Comparison of ENCODE assay signal across 9 mouse cellular contexts in the genomic region with DNA sequence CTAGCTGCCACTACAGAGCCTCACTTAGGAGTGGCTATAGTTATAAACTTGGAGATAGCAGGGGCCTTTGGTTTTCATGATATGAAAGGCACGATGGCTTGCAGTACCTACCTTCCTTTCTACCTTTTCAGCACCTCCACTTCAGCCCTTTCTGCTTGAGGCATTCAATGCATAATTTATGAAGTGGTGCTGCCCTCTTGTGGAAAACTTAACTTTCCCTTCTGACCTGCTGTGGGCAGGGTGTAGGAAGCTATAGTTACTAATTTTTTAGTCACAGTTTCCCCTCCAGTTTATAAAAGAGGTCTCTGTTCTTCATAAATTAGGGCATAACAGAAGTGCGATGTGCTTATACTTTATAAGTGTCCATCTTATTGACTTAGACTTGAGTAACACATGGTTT.
DNase-seq lines count a peak whose midpoint lies in the region; ATAC-seq and TF ChIP-seq lines count a peak whose summit lies in the region.
"Had no signal": no experiment of that assay in that cellular context is flagged by ENCODE, and none has a peak within 500 bp of the region (broad histone marks: within the 10 kb centered on the region; RNA-seq: fewer than 3 reads in every experiment).

No protein-coding gene starts in this region.

- peak; percentile 64 for TF ChIP-seq CTCF in stomach, postnatal 0 days (IDR thresholded peaks at IDR 0.05; ENCODE audit: low read depth)

- no peaks in the 10 kb centered on the region for H3K9me3 ChIP-seq in hindbrain, embryonic 11.5 days (ENCODE audit: control insufficient read depth, low read length)
- H3K9me3 ChIP-seq in hindbrain, embryonic 12.5 days (replicated peaks): no peaks in the 10 kb centered on the region
- no peaks in the 10 kb centered on the region for H3K9me3 ChIP-seq in stomach, postnatal 0 days (ENCODE audit: control insufficient read depth, low read length)
- H3K9me3 ChIP-seq: limb, embryonic 12.5 days had no signal

- H3K36me3 ChIP-seq in hindbrain, embryonic 11.5 days (ENCODE audit: control insufficient read depth, insufficient read depth, low read length): no peaks in the 10 kb centered on the region
- H3K36me3 ChIP-seq in hindbrain, embryonic 12.5 days: no peaks in the 10 kb centered on the region
- no peaks in the 10 kb centered on the region for H3K36me3 ChIP-seq in stomach, postnatal 0 days (ENCODE audit: control insufficient read depth, insufficient read depth, low read length)
- H3K36me3 ChIP-seq: limb, embryonic 12.5 days had no signal

- no peak overlapping the region for H3K4me2 ChIP-seq in hindbrain, embryonic 11.5 days (replicated peaks; ENCODE audit: low read depth, low read length)
- no peak overlapping the region for H3K4me2 ChIP-seq in hindbrain, embryonic 12.5 days (replicated peaks)
- H3K4me2 ChIP-seq in stomach, postnatal 0 days (replicated peaks; ENCODE audit: low read depth): no peak overlapping the region
- H3K4me2 ChIP-seq: limb, embryonic 12.5 days had no signal

- no peaks in the 10 kb centered on the region for H3K4me1 ChIP-seq in hindbrain, embryonic 11.5 days (replicated peaks; ENCODE audit: control insufficient read depth, insufficient read depth, low read length)
- no peaks in the 10 kb centered on the region for H3K4me1 ChIP-seq in hindbrain, embryonic 12.5 days
- H3K4me1 ChIP-seq in stomach, postnatal 0 days (replicated peaks; ENCODE audit: control insufficient read depth, insufficient read depth): no peaks in the 10 kb centered on the region
- H3K4me1 ChIP-seq: limb, embryonic 12.5 days had no signal

- DNase-seq in adrenal gland, adult 2 months: peak; percentile 10
- DNase-seq in adrenal gland, postnatal 25 days: no peak
- peak; percentile 21 for DNase-seq in hindbrain, embryonic 11.5 days (ENCODE audit: low spot score)
- peak; percentile 35 for DNase-seq in testis, postnatal 10 days (ENCODE audit: low spot score)
- DNase-seq in testis, postnatal 14 days (ENCODE audit: low spot score): no peak
- no peak for DNase-seq in stomach, postnatal 0 days (ENCODE audit: low spot score)
- no peak for DNase-seq in spleen, adult 18-20 months

- H3K27me3 ChIP-seq in hindbrain, embryonic 11.5 days (ENCODE audit: control insufficient read depth, insufficient read depth, low read length): no peaks in the 10 kb centered on the region
- H3K27me3 ChIP-seq in hindbrain, embryonic 12.5 days: no peaks in the 10 kb centered on the region
- no peaks in the 10 kb centered on the region for H3K27me3 ChIP-seq in stomach, postnatal 0 days (ENCODE audit: control insufficient read depth, insufficient read depth, low read length)
- H3K27me3 ChIP-seq: limb, embryonic 12.5 days had no signal

- no peak overlapping the region for H3K27ac ChIP-seq in hindbrain, embryonic 11.5 days (ENCODE audit: low read depth, low read length)
- H3K27ac ChIP-seq in hindbrain, embryonic 12.5 days: no peak overlapping the region
- H3K27ac ChIP-seq in stomach, postnatal 0 days (replicated peaks): no peak overlapping the region
- H3K27ac ChIP-seq: limb, embryonic 12.5 days had no signal

- no peak for ATAC-seq in hindbrain, embryonic 11.5 days (ENCODE audit: low FRiP score)
- no peak for ATAC-seq in hindbrain, embryonic 12.5 days (ENCODE audit: low FRiP score)
- no peak for ATAC-seq in stomach, postnatal 0 days (ENCODE audit: low FRiP score, low TSS enrichment)

- H3K9ac ChIP-seq in hindbrain, embryonic 11.5 days (ENCODE audit: low read depth, low read length): no peak overlapping the region
- no peak overlapping the region for H3K9ac ChIP-seq in hindbrain, embryonic 12.5 days
- H3K9ac ChIP-seq in stomach, postnatal 0 days (ENCODE audit: low read length): no peak overlapping the region
- H3K9ac ChIP-seq: limb, embryonic 12.5 days had no signal

- WGBS in hindbrain, embryonic 11.5 days: 71% methylated on average over 2 of the region's 2 CpGs
- WGBS in hindbrain, embryonic 12.5 days: 68% methylated on average over 2 of the region's 2 CpGs
- WGBS in stomach, postnatal 0 days: 67% methylated on average over 2 of the region's 2 CpGs

- H3K4me3 ChIP-seq in hindbrain, embryonic 11.5 days (ENCODE audit: low read depth, low read length): no peak overlapping the region
- H3K4me3 ChIP-seq in hindbrain, embryonic 12.5 days: no peak overlapping the region
- H3K4me3 ChIP-seq in stomach, postnatal 0 days (ENCODE audit: low read depth, low read length): no peak overlapping the region
- H3K4me3 ChIP-seq: limb, embryonic 12.5 days had no signal

- no peak for TF ChIP-seq EP300 in stomach, postnatal 0 days (optimal IDR thresholded peaks at IDR 0.05)

Comparison
In these comparisons a context has a peak if more than half of its experiments do, and no peak if none do; other contexts are left out.
1. DNase-seq: peak in adrenal gland, adult 2 months (single experiment), hindbrain, embryonic 11.5 days (single experiment) and testis, postnatal 10 days (single experiment); none in adrenal gland, postnatal 25 days (single experiment), testis, postnatal 14 days (single experiment), stomach, postnatal 0 days (single experiment) and spleen, adult 18-20 months (0 of 2).